ENCODE assay signal across 25 mouse cellular contexts in the genomic region with DNA sequence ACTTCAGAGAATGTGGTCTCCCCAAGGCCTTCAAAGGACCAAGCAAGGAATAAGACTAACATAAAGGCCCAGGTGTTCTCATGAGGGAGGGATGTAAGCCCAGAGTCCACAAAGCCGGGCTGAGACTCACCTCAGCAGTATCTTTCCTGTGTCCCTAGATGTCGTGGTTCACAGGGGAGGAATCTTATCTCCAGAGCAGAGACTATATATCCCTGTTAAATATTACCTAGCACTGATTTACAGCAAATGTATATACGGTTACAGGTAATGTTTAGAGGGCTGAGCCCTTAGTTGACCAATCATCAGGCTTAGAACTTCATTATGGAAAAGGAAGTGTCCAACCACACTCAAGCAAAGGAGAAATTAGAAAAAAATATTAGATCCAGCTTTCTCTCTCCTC. TPM values are rescaled to one million over a fixed set of nuclear protein-coding genes. Genes with fewer than 3 reads are reported as not detected.
A peak's percentile ranks its signal among the peaks of the same experiment; 100 is the strongest.
DNase-seq lines count a peak whose midpoint lies in the region; ATAC-seq and TF ChIP-seq lines count a peak whose summit lies in the region.
"Had no signal": no experiment of that assay in that cellular context is flagged by ENCODE, and none has a peak within 500 bp of the region (broad histone marks: within the 10 kb centered on the region; RNA-seq: fewer than 3 reads in every experiment).

No protein-coding gene starts in this region.

- H3K4me1 ChIP-seq in stomach, embryonic 16.5 days (ENCODE audit: control insufficient read depth, insufficient read depth, low read length), result no peaks in the 10 kb centered on the region
- no peaks in the 10 kb centered on the region for H3K4me1 ChIP-seq in stomach, postnatal 0 days (replicated peaks; ENCODE audit: control insufficient read depth, insufficient read depth)
- H3K4me1 ChIP-seq in intestine, embryonic 14.5 days (replicated peaks; ENCODE audit: control insufficient read depth, insufficient read depth, low read length), result peaks cover 11% of the 10 kb centered on the region; the same call in 1 of the 2 replicates
- peaks cover 12% of the 10 kb centered on the region for H3K4me1 ChIP-seq in intestine, embryonic 16.5 days (ENCODE audit: control insufficient read depth, insufficient read depth, low read length)
- peaks cover 23% of the 10 kb centered on the region for H3K4me1 ChIP-seq in small intestine, adult 2 months (ENCODE audit: control insufficient read depth, insufficient read depth, insufficient read length, low read length)
- H3K4me1 ChIP-seq: forebrain, embryonic 13.5 days had no signal

- H3K4me3 ChIP-seq in stomach, embryonic 16.5 days (replicated peaks; ENCODE audit: low read length), result no peak overlapping the region
- no peak overlapping the region for H3K4me3 ChIP-seq in stomach, postnatal 0 days (ENCODE audit: low read depth, low read length)
- H3K4me3 ChIP-seq in intestine, embryonic 14.5 days (ENCODE audit: low read depth, low read length), result no peak overlapping the region
- no peak overlapping the region for H3K4me3 ChIP-seq in intestine, embryonic 16.5 days (ENCODE audit: low read length)
- no peak overlapping the region for H3K4me3 ChIP-seq in small intestine, adult 2 months (ENCODE audit: low read depth, low read length)
- H3K4me3 ChIP-seq: embryonic facial prominence, embryonic 10.5 days; embryonic facial prominence, embryonic 12.5 days; forebrain, embryonic 13.5 days had no signal

- no peak for DNase-seq in stomach, postnatal 0 days (ENCODE audit: low spot score)
- DNase-seq in intestine, embryonic 14.5 days (ENCODE audit: low spot score), result no peak
- DNase-seq in spleen, postnatal 4 days (ENCODE audit: low spot score in 2 of 2), result no peak
- DNase-seq: adrenal gland, adult 8-10 months; adrenal gland, postnatal 14 days; adrenal gland, postnatal 36 days; B cell, adult 2 months; cerebellum, adult 11-12 months; cerebellum, adult 2 months; cerebellum, adult 9-10 months; cerebellum, postnatal 10 days; cerebellum, postnatal 25 days had no signal

- no peak for TF ChIP-seq CTCF in stomach, postnatal 0 days (IDR thresholded peaks at IDR 0.05; ENCODE audit: low read depth)
- TF ChIP-seq CTCF in small intestine, adult 2 months (IDR thresholded peaks at IDR 0.05; ENCODE audit: extremely low read depth, insufficient read length, insufficient replicate concordance, low read depth, low read length), result no peak

- ATAC-seq in stomach, embryonic 16.5 days (ENCODE audit: insufficient read depth, low FRiP score), result 0 out of 2 replicates have a peak, but pooled peaks have one; percentile 29
- ATAC-seq in stomach, postnatal 0 days (ENCODE audit: low FRiP score, low TSS enrichment), result no peak
- peak; percentile 86 for ATAC-seq in intestine, embryonic 14.5 days (replicated peaks; ENCODE audit: low FRiP score, low TSS enrichment, low read depth)
- ATAC-seq in intestine, embryonic 16.5 days, result peak; percentile 91
- ATAC-seq in megakaryocyte, adult 5-6 weeks (ENCODE audit: poor library complexity, severe bottlenecking), result no peak
- ATAC-seq: activated CD4-positive, CD25-positive, alpha-beta regulatory T cell, adult 4 months; CD4-positive, CD25-positive, alpha-beta regulatory T cell, adult 4 months; forebrain, embryonic 13.5 days; Patski had no signal

- H3K36me3 ChIP-seq in stomach, embryonic 16.5 days (ENCODE audit: control insufficient read depth, insufficient read depth, low read length), result no peaks in the 10 kb centered on the region
- H3K36me3 ChIP-seq in stomach, postnatal 0 days (ENCODE audit: control insufficient read depth, insufficient read depth, low read length), result no peaks in the 10 kb centered on the region
- no peaks in the 10 kb centered on the region for H3K36me3 ChIP-seq in intestine, embryonic 14.5 days (ENCODE audit: control insufficient read depth, insufficient read depth, low read length)
- no peaks in the 10 kb centered on the region for H3K36me3 ChIP-seq in intestine, embryonic 16.5 days (ENCODE audit: control insufficient read depth, insufficient read depth, low read length)
- H3K36me3 ChIP-seq in small intestine, adult 2 months (ENCODE audit: control insufficient read depth, insufficient read depth, low read length), result peaks cover 54% of the 10 kb centered on the region
- H3K36me3 ChIP-seq: embryonic facial prominence, embryonic 10.5 days; embryonic facial prominence, embryonic 12.5 days; G1E had no signal

- no peak overlapping the region for H3K9ac ChIP-seq in stomach, embryonic 16.5 days (ENCODE audit: low read length)
- H3K9ac ChIP-seq in stomach, postnatal 0 days (ENCODE audit: low read length), result no peak overlapping the region
- no peak overlapping the region for H3K9ac ChIP-seq in intestine, embryonic 14.5 days (ENCODE audit: low read length)
- H3K9ac ChIP-seq in intestine, embryonic 16.5 days (ENCODE audit: low read depth, low read length), result no peak overlapping the region
- H3K9ac ChIP-seq: embryonic facial prominence, embryonic 12.5 days; forebrain, embryonic 13.5 days had no signal

- no peaks in the 10 kb centered on the region for H3K27me3 ChIP-seq in stomach, embryonic 16.5 days (ENCODE audit: control insufficient read depth, insufficient read depth, low read length)
- no peaks in the 10 kb centered on the region; the same call in 1 of the 2 replicates for H3K27me3 ChIP-seq in stomach, postnatal 0 days (ENCODE audit: control insufficient read depth, insufficient read depth, low read length)
- no peaks in the 10 kb centered on the region for H3K27me3 ChIP-seq in intestine, embryonic 14.5 days (replicated peaks; ENCODE audit: control insufficient read depth, insufficient read depth, low read length)
- no peaks in the 10 kb centered on the region for H3K27me3 ChIP-seq in intestine, embryonic 16.5 days (replicated peaks; ENCODE audit: control insufficient read depth, insufficient read depth, low read length)
- H3K27me3 ChIP-seq in small intestine, adult 2 months (ENCODE audit: control insufficient read depth, insufficient read depth, low read length), result peaks cover 3% of the 10 kb centered on the region; the same call in 1 of the 2 replicates
- H3K27me3 ChIP-seq: CH12.LX; embryonic facial prominence, embryonic 12.5 days; forebrain, embryonic 13.5 days had no signal

- H3K9me3 ChIP-seq in stomach, embryonic 16.5 days (replicated peaks; ENCODE audit: control insufficient read depth, low read length), result no peaks in the 10 kb centered on the region
- no peaks in the 10 kb centered on the region for H3K9me3 ChIP-seq in stomach, postnatal 0 days (ENCODE audit: control insufficient read depth, low read length)
- no peaks in the 10 kb centered on the region for H3K9me3 ChIP-seq in intestine, embryonic 14.5 days (ENCODE audit: control insufficient read depth, low read length)
- H3K9me3 ChIP-seq in intestine, embryonic 16.5 days (ENCODE audit: control insufficient read depth, low read length), result no peaks in the 10 kb centered on the region
- H3K9me3 ChIP-seq: embryonic facial prominence, embryonic 10.5 days; embryonic facial prominence, embryonic 12.5 days; forebrain, embryonic 13.5 days; G1E had no signal

- H3K4me2 ChIP-seq in stomach, embryonic 16.5 days (ENCODE audit: low read depth, low read length), result no peak overlapping the region
- H3K4me2 ChIP-seq in stomach, postnatal 0 days (replicated peaks; ENCODE audit: low read depth), result no peak overlapping the region
- H3K4me2 ChIP-seq in intestine, embryonic 14.5 days (ENCODE audit: low read length), result no peak overlapping the region
- no peak overlapping the region for H3K4me2 ChIP-seq in intestine, embryonic 16.5 days (ENCODE audit: low read depth, low read length)
- H3K4me2 ChIP-seq: embryonic facial prominence, embryonic 12.5 days; forebrain, embryonic 13.5 days had no signal

- 43% methylated on average over 3 of the region's 3 CpGs for WGBS in stomach, embryonic 16.5 days
- WGBS in stomach, postnatal 0 days, result 45% methylated on average over 3 of the region's 3 CpGs
- 58% methylated on average over 3 of the region's 3 CpGs for whole genome bisulfite sequencing in intestine, embryonic 14.5 days
- 50% methylated on average over 3 of the region's 3 CpGs for WGBS in intestine, embryonic 16.5 days
- 26% methylated on average over 3 of the region's 3 CpGs for WGBS in small intestine, adult 2 months

- H3K27ac ChIP-seq in stomach, embryonic 16.5 days (ENCODE audit: low read length), result no peak overlapping the region
- no peak overlapping the region for H3K27ac ChIP-seq in stomach, postnatal 0 days (replicated peaks)
- no peak overlapping the region for H3K27ac ChIP-seq in intestine, embryonic 14.5 days (ENCODE audit: low read depth)
- H3K27ac ChIP-seq in intestine, embryonic 16.5 days (ENCODE audit: low read length), result peak overlapping the region; percentile 67
- H3K27ac ChIP-seq in small intestine, adult 2 months (ENCODE audit: insufficient read depth, low read depth, low read length), result peak overlapping the region; percentile 88
- H3K27ac ChIP-seq: embryonic facial prominence, embryonic 10.5 days; embryonic facial prominence, embryonic 12.5 days; forebrain, embryonic 13.5 days had no signal

- TF ChIP-seq POLR2A in small intestine, adult 2 months (IDR thresholded peaks at IDR 0.05; ENCODE audit: low read depth, low read length), result no peak

- TF ChIP-seq EP300 in stomach, postnatal 0 days (optimal IDR thresholded peaks at IDR 0.05), result no peak

RNA-seq across cellular contexts. Expression of a gene that starts 11.3 kb away (rescaled TPM):
- 4.0 and 4.4 TPM in 2 replicates for polyA plus RNA-seq in stomach, embryonic 16.5 days (2015; fragmentation: Nextera tagmentation; extraction: Ambion mirVana)
- polyA plus RNA-seq in stomach, postnatal 0 days (2015; fragmentation: Nextera tagmentation; extraction: Ambion mirVana), result 12.0 and 12.5 TPM in 2 replicates
- 0.39 and 0.89 TPM in 2 replicates for polyA plus RNA-seq in intestine, embryonic 14.5 days (2014; fragmentation: Nextera tagmentation; extraction: Ambion mirVana)
- 12.6 and 18.7 TPM in 2 replicates for polyA plus RNA-seq in intestine, embryonic 16.5 days (2015; fragmentation: Nextera tagmentation; extraction: Ambion mirVana)
- 31.3 and 304 TPM in 2 replicates for polyA plus RNA-seq in small intestine, adult 2 months (2012; rRNA removed)
- total RNA-seq in megakaryocyte, adult 5-6 weeks (2015), result not detected in 2 replicates
- not detected in 2 replicates for total RNA-seq in megakaryocyte, adult 5-6 weeks (2017)
- total RNA-seq: adrenal gland, postnatal 36 days had no signal
- polyA plus RNA-seq: cerebellum, adult 2 months; forebrain, embryonic 11.5 days; forebrain, embryonic 13.5 days; G1E had no signal

Comparison
In these comparisons a context has a peak if more than half of its experiments do, and no peak if none do; other contexts are left out.
1. ATAC-seq: peak in stomach, embryonic 16.5 days (single experiment), intestine, embryonic 14.5 days (single experiment) and intestine, embryonic 16.5 days (single experiment); none in stomach, postnatal 0 days (single experiment) and megakaryocyte, adult 5-6 weeks (single experiment).
2. H3K27ac ChIP-seq: peak in intestine, embryonic 16.5 days (single experiment) and small intestine, adult 2 months (single experiment); none in stomach, embryonic 16.5 days (single experiment), stomach, postnatal 0 days (single experiment) and intestine, embryonic 14.5 days (single experiment).